Mouse (Mus musculus) embryonic facial prominence, embryonic 10.5 days (tissue): ENCODE measurements around the gene Prkar1b. TPM values are rescaled to one million over a fixed set of nuclear protein-coding genes. Genes with fewer than 3 reads are reported as not detected.
A peak's percentile ranks its signal among the peaks of the same experiment; 100 is the strongest.

ENCODE experiments used
- DNase-seq: peaks from one replicate; pipeline ENCODE4 v3.0.0-alpha.2; 2017; ENCODE audit warnings: low spot score
- H3K27ac ChIP-seq: fragments of 300-500 bp; sonication (generic); replicated peaks from 2 replicates; pipeline ENCODE4 v1.5.1; 2016; ENCODE audit warnings: mild to moderate bottlenecking
- H3K27me3 ChIP-seq: fragments of 300-500 bp; sonication (generic); replicated peaks from 2 replicates; pipeline ENCODE4 v1.6.1; 2016; ENCODE audit warnings: low read depth, mild to moderate bottlenecking; ENCODE audit not compliant: poor library complexity, severe bottlenecking
- H3K36me3 ChIP-seq: fragments of 300-500 bp; sonication (generic); replicated peaks from 2 replicates; pipeline ENCODE4 v1.6.1; 2016; ENCODE audit warnings: mild to moderate bottlenecking, moderate library complexity
- H3K4me1 ChIP-seq: fragments of 300-500 bp; sonication (generic); 2 replicates; pipeline ENCODE4 v1.6.1; 2016
- H3K4me3 ChIP-seq: fragments of 300-500 bp; sonication (generic); 2 replicates; pipeline ENCODE4 v1.5.1; 2016; ENCODE audit warnings: mild to moderate bottlenecking, moderate library complexity
- H3K9me3 ChIP-seq: fragments of 300-500 bp; sonication (generic); 2 replicates; pipeline ENCODE4 v1.6.1; 2016; ENCODE audit warnings: mild to moderate bottlenecking
- WGBS: fragments of 180-500 bp; shearing (Covaris S2); methylation state at CpG from one replicate; pipeline ENCODE4 v1.1.7; 2016; 5-methylcytosine and 5-hydroxymethylcytosine counted together
- polyA plus RNA-seq: library from polyadenylated mRNA; unstranded; fragments of >200 nt; fragmentation: Nextera tagmentation; extraction: Ambion mirVana; gene quantifications from 2 replicates; pipeline ENCODE4 v1.2.1, GENCODE M21; 2016

Prkar1b gene
- polyA plus RNA-seq, 1 experiment from 2014 or later = 9.0 TPM

DNA sequence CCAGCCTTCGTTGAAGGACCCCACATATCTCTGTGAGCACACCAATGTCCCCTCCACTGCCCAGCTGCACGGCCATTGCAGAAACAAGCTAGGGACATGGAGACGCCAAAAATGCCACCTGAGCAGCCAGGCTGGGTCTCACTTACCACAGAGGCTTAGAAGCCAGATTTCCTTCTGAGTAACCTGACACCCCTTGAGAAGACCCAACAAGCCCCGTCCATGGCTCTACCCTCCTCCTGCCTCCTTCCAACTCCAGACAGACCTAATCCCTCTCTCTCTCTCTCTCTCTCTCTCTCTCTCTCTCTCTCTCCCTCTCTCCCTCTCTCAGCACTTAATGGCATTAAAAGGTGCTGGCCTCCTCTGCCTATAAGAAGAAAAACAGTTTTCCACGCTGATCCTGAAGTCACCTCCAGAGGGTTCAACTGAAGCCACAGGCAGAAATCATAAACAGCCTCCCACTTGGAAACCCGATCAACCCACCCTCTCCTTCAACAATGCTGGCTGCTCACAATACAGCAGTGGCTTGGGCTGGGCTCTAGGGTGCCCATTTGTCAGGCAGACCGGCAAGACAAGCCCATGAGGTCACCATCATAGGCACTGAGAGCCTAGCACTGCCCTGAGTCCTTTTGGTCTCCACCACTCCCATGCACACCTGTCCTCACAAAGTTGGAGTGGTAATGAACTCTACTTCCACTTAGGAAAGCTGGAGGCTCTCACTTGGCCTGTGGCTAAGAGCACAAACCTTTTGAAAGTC is 82.8 kb downstream of the Prkar1b start:
- no peaks in the 10 kb centered on the region for H3K36me3 ChIP-seq
- no peak overlapping the region for H3K27ac ChIP-seq
- H3K27me3 ChIP-seq = no peaks in the 10 kb centered on the region
- DNase-seq = no peak
- H3K9me3 ChIP-seq = no peaks in the 10 kb centered on the region
- no peak overlapping the region for H3K4me3 ChIP-seq
- peaks cover 10% of the 10 kb centered on the region for H3K4me1 ChIP-seq
- WGBS = 47% methylated on average over 7 of the region's 7 CpGs

DNA sequence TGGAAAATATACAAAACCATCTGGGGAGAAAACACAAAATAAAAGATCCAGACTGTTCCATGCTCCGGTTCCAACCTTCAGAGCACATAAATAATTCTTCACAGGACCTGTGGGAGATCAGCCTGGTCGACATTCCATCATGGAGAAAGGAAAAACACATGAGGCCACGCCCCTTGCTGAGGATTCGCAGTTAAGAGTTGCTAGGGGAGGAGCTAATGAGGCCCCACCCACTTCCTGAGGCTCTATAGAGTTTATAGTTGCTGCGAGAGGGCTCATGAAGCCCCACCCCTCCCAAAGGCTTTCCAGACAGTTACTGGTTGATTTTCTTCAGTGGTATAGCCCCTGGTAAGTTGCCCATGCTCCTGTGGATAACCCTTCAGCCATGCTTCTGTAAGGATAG is 85.2 kb downstream of the Prkar1b start:
- Histone ChIP-seq H3K4me3 (no peak overlapping the region), H3K27me3 (no peaks in the 10 kb centered on the region), H3K27ac (no peak overlapping the region), H3K4me1 (peaks cover 18% of the 10 kb centered on the region), H3K9me3 (no peaks in the 10 kb centered on the region), H3K36me3 (no peaks in the 10 kb centered on the region)
- WGBS = 72% methylated on average over 5 of the region's 5 CpGs
- no peak for DNase-seq

DNA sequence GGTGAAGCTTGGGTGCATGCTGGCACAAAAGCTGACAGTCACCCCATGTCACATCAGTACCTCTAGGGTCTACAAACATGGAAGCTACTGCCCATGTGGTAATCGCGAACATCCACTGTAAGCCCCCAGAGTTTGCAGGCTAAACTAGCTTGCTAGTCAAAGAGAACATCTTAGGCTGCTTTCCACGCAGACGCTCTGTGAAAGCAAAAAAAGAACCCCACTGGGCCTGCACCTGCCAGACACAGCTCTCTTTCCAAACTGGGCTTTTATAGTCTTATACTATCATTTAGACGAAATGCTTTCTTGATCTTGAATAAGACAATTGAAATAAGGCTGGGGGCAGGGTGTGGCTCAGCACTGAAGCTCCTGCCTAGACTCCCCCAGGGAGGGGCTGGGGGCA is 88.1 kb downstream of the Prkar1b start:
- Histone ChIP-seq H3K4me3 (no peak overlapping the region), H3K27me3 (0 out of 2 replicates have a peak, but pooled peaks cover 3% of the 10 kb centered on the region), H3K4me1 (peaks cover 11% of the 10 kb centered on the region), H3K9me3 (no peaks in the 10 kb centered on the region), H3K27ac (no peak overlapping the region), H3K36me3 (no peaks in the 10 kb centered on the region)
- 84% methylated on average over 5 of the region's 5 CpGs for WGBS
- DNase-seq = no peak

DNA sequence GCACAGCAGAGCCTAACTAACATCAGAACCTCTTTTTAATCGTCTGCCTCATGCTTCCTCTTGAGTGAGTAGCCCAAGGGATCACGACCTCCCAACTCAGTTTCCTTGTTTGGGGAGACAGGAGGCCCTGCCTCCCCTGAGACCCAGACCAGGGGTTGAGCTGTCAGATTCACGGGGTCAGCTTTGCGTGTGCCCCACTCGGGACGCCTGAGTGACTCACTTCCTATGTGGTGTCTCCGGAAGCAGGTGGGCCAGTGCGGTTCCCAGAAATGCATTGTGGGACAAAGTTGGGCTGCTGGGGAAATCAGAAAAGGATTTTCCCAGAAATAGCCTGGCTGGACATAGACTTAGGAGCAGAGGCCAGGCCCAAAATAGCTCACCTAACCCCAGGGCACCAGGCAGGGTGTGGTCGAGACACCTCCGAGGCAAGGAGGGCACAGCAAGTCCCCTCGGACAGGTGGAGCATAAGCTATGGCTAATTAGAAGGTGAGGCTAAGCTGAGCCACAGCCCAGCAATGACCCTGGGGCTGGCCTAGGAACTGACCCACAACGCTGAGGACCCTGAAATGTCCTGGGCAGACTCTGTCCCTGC is 89.2 kb downstream of the Prkar1b start:
- Histone ChIP-seq H3K36me3 (no peaks in the 10 kb centered on the region), H3K27ac (0 out of 2 replicates have a peak overlapping the region, but pooled peaks have one; percentile 14), H3K4me3 (no peak overlapping the region), H3K9me3 (no peaks in the 10 kb centered on the region), H3K27me3 (0 out of 2 replicates have a peak, but pooled peaks cover 3% of the 10 kb centered on the region), H3K4me1 (peaks cover 16% of the 10 kb centered on the region)
- no peak for DNase-seq
- 74% methylated on average over 12 of the region's 12 CpGs for WGBS

DNA sequence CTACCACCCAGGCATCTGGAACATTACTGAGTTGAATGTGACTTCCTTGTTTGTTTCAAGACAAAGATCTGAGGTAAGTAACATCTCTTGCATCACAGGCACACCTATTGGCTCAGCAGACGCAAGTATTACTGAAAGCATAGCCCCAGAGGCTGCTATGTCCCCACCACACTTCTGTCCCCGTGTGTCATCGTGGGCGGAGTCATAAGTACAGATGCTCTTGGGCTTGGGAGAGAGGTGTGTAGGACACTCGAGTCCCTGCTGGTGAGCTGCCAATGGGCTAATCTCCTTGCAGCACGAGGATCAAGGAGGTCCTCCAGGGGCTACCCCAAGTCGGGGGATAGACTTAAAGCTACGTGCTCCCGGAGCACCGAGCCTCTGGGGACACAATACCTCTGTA is 96.6 kb downstream of the Prkar1b start:
- no peaks in the 10 kb centered on the region for H3K9me3 ChIP-seq
- DNase-seq = no peak
- 85% methylated on average over 10 of the region's 10 CpGs for WGBS
- H3K27me3 ChIP-seq = no peaks in the 10 kb centered on the region; the same call in 1 of the 2 replicates
- H3K4me1 ChIP-seq = peaks cover 10% of the 10 kb centered on the region
- no peak overlapping the region for H3K4me3 ChIP-seq
- no peak overlapping the region for H3K27ac ChIP-seq
- no peaks in the 10 kb centered on the region for H3K36me3 ChIP-seq

DNA sequence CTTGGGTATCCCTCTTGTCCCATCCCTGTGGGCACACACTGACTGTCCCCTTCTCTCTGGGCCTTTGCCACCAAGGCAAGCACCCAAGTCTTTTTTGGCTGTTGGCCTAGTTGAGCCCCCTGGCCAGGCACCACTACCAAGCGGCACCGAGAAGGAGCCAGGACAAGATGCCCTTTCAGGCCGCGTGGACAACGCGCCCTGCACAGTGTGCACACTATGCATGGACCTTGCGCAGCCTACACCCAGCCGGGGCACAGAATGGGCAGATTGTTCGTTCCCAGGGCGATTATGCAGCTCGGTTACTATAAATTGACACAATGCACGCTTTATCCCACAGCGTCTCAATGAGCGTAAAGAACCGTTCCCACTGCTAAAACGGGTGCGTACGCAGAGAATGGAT is 98.5 kb downstream of the Prkar1b start:
- DNase-seq = no peak
- 93% methylated on average over 18 of the region's 18 CpGs for WGBS
- Histone ChIP-seq H3K27me3 (no peaks in the 10 kb centered on the region; the same call in 1 of the 2 replicates), H3K4me3 (no peak overlapping the region), H3K36me3 (no peaks in the 10 kb centered on the region), H3K4me1 (peaks cover 13% of the 10 kb centered on the region), H3K27ac (no peak overlapping the region), H3K9me3 (no peaks in the 10 kb centered on the region)

DNA sequence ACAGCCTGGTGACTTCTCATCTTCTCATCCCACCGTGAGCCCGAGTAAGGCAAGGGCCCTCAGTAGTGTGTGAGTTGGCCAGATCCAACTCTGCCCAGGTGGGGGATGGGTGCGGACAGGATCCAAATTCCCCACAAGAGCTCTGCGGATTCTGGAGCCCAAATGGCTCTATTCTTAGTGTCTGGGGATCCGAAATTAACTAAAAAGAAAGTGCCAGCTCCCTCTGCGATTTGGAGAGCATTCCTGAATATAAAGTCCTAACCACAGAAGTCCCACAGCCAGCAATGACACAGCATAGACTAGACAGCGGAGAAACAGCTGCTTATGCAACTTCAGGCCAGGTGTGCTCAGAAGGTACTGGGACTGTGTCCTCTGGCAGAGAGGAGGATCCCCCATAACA is 100.4 kb downstream of the Prkar1b start:
- 84% methylated on average over 7 of the region's 7 CpGs for WGBS
- H3K27ac ChIP-seq = no peak overlapping the region
- H3K4me1 ChIP-seq = peaks cover 11% of the 10 kb centered on the region; the same call in 1 of the 2 replicates
- H3K27me3 ChIP-seq = no peaks in the 10 kb centered on the region; the same call in 1 of the 2 replicates
- no peak for DNase-seq
- no peaks in the 10 kb centered on the region for H3K9me3 ChIP-seq
- H3K4me3 ChIP-seq = no peak overlapping the region
- H3K36me3 ChIP-seq = no peaks in the 10 kb centered on the region

DNA sequence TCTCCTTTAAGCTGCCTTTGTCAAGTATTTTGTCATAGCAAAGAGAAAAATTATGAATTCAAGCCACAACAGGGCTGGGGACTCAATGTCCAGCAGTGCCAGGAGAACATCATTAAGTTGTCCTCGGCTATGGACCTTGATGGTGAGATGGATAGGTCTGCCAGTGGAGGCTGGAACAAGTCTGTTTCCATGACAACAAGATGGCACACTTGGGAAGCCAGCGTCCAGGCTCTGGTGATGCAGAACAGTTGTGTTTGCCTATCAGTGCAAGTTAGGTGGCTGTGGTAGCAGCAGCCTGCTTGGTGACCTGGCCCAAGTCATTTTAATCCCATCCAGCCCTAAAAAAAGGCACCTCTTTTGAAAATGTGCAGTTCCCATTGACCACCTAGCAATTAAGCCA is 102.6 kb downstream of the Prkar1b start:
- H3K27me3 ChIP-seq = no peaks in the 10 kb centered on the region; the same call in 1 of the 2 replicates
- peaks cover 11% of the 10 kb centered on the region; the same call in 1 of the 2 replicates for H3K4me1 ChIP-seq
- no peak for DNase-seq
- no peaks in the 10 kb centered on the region for H3K36me3 ChIP-seq
- H3K4me3 ChIP-seq = no peak overlapping the region
- no peak overlapping the region for H3K27ac ChIP-seq
- H3K9me3 ChIP-seq = no peaks in the 10 kb centered on the region
- WGBS = 79% methylated on average over 2 of the region's 2 CpGs

DNA sequence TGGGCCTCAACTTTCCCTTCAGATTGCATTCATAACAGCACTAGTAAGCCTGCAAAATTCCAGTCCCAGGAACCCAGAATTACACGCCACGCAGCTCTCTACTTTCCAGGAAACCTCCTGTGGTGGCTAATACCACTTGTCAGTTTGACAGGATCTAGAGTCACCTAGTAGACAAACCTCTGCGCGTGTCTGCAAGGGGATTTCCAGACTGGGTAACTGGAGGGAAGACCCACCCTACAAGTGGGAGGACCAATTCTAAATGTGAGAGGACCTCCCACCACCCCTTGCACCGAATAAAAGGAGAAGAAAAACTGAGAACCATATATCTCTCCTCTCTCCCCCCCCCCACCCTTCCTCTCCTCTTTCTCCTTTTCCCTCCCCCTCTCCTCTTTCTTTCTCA is 103.2 kb downstream of the Prkar1b start:
- Histone ChIP-seq H3K27me3 (no peaks in the 10 kb centered on the region; the same call in 1 of the 2 replicates), H3K4me3 (no peak overlapping the region), H3K36me3 (no peaks in the 10 kb centered on the region), H3K9me3 (no peaks in the 10 kb centered on the region), H3K27ac (no peak overlapping the region), H3K4me1 (peaks cover 11% of the 10 kb centered on the region; the same call in 1 of the 2 replicates)
- WGBS = 75% methylated on average over 5 of the region's 5 CpGs
- no peak for DNase-seq

DNA sequence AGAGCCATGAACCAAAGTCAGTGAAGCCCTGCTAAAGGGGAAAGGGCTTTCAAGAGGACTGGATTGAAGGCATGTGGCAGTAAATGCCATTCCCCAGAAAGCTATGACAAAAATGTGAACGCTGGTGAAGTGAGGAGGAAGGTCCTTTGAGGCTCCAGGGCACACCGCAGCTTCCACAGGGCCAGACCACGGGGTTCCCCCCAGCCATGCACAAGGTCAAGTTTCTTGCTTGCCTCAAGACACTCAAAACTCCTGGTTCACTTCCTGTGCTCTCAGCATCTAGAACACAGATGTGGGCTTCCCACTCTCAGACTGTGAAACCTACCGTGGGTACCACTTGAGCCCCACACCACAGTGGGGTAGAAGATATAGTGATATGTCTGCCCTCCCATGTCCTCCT is 106.3 kb downstream of the Prkar1b start:
- Histone ChIP-seq H3K36me3 (no peaks in the 10 kb centered on the region), H3K4me3 (no peak overlapping the region), H3K27ac (no peak overlapping the region), H3K9me3 (no peaks in the 10 kb centered on the region), H3K27me3 (no peaks in the 10 kb centered on the region), H3K4me1 (peaks cover 11% of the 10 kb centered on the region; the same call in 1 of the 2 replicates)
- 75% methylated on average over 4 of the region's 4 CpGs for WGBS
- DNase-seq = no peak

DNA sequence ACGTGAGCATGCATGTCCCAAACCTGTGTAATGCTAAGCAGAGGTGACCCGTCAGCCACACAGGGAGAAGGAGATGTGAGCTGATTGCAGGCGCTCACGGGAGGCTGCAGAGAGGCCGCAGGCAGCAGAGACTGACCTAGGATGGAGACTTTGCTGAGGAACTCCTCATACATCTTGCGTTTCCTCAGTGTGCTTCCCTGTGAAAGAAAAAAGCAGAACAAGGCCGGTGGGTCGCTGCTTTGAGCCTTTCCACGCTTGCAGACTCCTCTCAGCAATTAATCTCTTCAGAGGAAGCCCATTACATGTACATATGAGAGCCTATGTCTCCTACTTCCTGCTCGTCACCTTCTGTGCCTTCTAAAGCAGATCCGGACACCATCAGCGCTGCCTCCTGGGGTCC is 107.5 kb downstream of the Prkar1b start:
- DNase-seq = no peak
- 81% methylated on average over 12 of the region's 12 CpGs for WGBS
- Histone ChIP-seq H3K4me1 (0 out of 2 replicates have a peak, but pooled peaks cover under 1% of the 10 kb centered on the region), H3K27ac (no peak overlapping the region), H3K4me3 (no peak overlapping the region), H3K36me3 (no peaks in the 10 kb centered on the region), H3K9me3 (no peaks in the 10 kb centered on the region), H3K27me3 (no peaks in the 10 kb centered on the region)

DNA sequence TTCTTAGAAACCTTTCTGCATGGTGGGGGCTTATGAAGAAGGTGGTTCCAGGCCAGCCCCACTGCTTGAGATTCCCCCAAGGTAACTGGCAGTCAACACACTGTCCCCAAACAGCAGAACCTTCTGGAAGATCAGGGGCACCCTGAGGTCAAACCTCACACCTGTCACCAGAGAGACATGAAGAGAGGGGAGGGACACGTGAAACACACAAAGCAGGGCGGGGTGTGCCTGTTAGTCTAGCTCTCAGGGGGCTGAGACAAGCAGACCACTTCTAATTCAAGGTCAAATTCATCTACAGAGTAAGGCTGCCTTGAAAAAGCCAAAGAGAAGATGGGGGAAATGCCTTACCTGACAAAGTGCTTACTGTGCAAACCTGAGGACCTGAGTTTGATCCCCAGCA is 114.6 kb downstream of the Prkar1b start:
- H3K27ac ChIP-seq = peak overlapping the region; percentile 25
- H3K36me3 ChIP-seq = no peaks in the 10 kb centered on the region

DNA sequence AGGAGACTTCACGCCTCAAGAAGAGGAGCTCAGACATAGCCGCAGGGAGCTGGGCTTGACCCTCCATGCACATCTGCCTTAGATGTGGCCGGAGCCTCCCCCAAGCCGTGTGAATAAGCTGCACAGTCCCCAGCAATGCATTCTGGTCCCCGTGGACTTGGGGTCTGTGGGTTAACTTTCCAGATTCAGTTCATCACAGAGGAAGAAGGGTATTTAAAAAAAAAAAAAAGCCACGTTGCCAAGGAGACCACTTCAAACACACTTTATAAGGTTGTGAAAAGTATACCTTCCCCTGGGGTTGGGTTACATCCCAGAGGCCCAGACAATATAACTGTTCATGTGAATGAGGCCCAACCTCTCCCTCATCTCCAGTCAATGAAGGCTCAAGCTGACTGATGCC is 115.1 kb downstream of the Prkar1b start:
- no peaks in the 10 kb centered on the region for H3K9me3 ChIP-seq
- no peaks in the 10 kb centered on the region for H3K27me3 ChIP-seq
- H3K27ac ChIP-seq = peak overlapping the region; percentile 80
- peak; percentile 36 for DNase-seq
- peaks cover 32% of the 10 kb centered on the region for H3K4me1 ChIP-seq
- 37% methylated on average over 6 of the region's 6 CpGs for WGBS
- H3K36me3 ChIP-seq = no peaks in the 10 kb centered on the region
- H3K4me3 ChIP-seq = no peak overlapping the region

More for the DNA sequence above, 114.6 kb downstream of the Prkar1b start:
- Histone ChIP-seq H3K27me3 (no peaks in the 10 kb centered on the region), H3K4me3 (no peak overlapping the region), H3K4me1 (peaks cover 32% of the 10 kb centered on the region), H3K9me3 (no peaks in the 10 kb centered on the region)
- DNase-seq = no peak
- WGBS = 70% methylated on average over 2 of the region's 2 CpGs
